Mouse (Mus musculus) stomach, postnatal 0 days (tissue): Measurements from ENCODE around the gene Hspa12a. TPM values are rescaled to one million over a fixed set of nuclear protein-coding genes. Genes with fewer than 3 reads are reported as not detected.

Experiments
- ATAC-seq: fragments of 200-750 bp; cut with Nextera tagmentation; 2 replicates; pipeline ENCODE4 v1.8.0; 2017; ENCODE audit not compliant: low FRiP score, low TSS enrichment
- DNase-seq: peaks from one replicate; pipeline ENCODE4 v3.0.0-alpha.2; 2016; ENCODE audit warnings: low spot score
- H3K27ac ChIP-seq: fragments of 300-500 bp; sonication (generic); replicated peaks from 2 replicates; pipeline ENCODE4 v1.5.1; 2014; ENCODE audit warnings: mild to moderate bottlenecking, control low read depth
- H3K27me3 ChIP-seq: fragments of 300-500 bp; sonication (generic); 2 replicates; pipeline ENCODE4 v1.6.1; 2014; ENCODE audit warnings: low read length; ENCODE audit not compliant: control insufficient read depth, insufficient read depth
- H3K36me3 ChIP-seq: fragments of 300-500 bp; sonication (generic); 2 replicates; pipeline ENCODE4 v1.6.1; 2014; ENCODE audit warnings: low read length, mixed read lengths; ENCODE audit not compliant: control insufficient read depth, insufficient read depth
- H3K4me1 ChIP-seq: fragments of 300-500 bp; sonication (generic); replicated peaks from 2 replicates; pipeline ENCODE4 v1.6.1; 2014; ENCODE audit warnings: antibody characterized with exemption; ENCODE audit not compliant: control insufficient read depth, insufficient read depth
- H3K4me2 ChIP-seq: fragments of 300-500 bp; sonication (generic); replicated peaks from 2 replicates; pipeline ENCODE4 v1.6.1; 2014; ENCODE audit warnings: low read depth, mild to moderate bottlenecking, control low read depth, moderate library complexity
- H3K4me3 ChIP-seq: fragments of 300-500 bp; sonication (generic); 2 replicates; pipeline ENCODE4 v1.5.1; 2014; ENCODE audit warnings: low read depth, low read length, control low read depth
- H3K9ac ChIP-seq: fragments of 300-500 bp; sonication (generic); 2 replicates; pipeline ENCODE4 v1.6.1; 2014; ENCODE audit warnings: mild to moderate bottlenecking, low read length, control low read depth, mixed read lengths
- H3K9me3 ChIP-seq: fragments of 300-500 bp; sonication (generic); 2 replicates; pipeline ENCODE4 v1.6.1; 2016; ENCODE audit warnings: low read length; ENCODE audit not compliant: control insufficient read depth
- CTCF ChIP-seq: IDR thresholded peaks from 2 replicates; pipeline ENCODE4 v1.5.1; 2016; ENCODE audit warnings: antibody characterized with exemption, low read depth, mild to moderate bottlenecking, moderate library complexity
- EP300 ChIP-seq: optimal IDR thresholded peaks from 2 replicates; pipeline ENCODE3; 2016; ENCODE audit warnings: antibody characterized with exemption
- WGBS: fragments of 180-500 bp; shearing (Covaris S2); extraction: QIAGEN DNeasy Blood & Tissue Kit; methylation state at CpG from one replicate; pipeline ENCODE4 v1.1.7; 2014; 5-methylcytosine and 5-hydroxymethylcytosine counted together
- microRNA-seq: library from miRNA; unstranded; fragments of <30 nt; microRNA quantifications from one replicate; pipeline ENCODE4, GENCODE M21; 2016
- polyA plus RNA-seq: library from polyadenylated mRNA; unstranded; fragments of >200 nt; fragmentation: Nextera tagmentation; extraction: Ambion mirVana; gene quantifications from 2 replicates; pipeline ENCODE4 v1.2.1, GENCODE M21; 2015

The Hspa12a gene
- polyA plus RNA-seq, 1 experiment from 2014 or later = 2.5 TPM

DNA sequence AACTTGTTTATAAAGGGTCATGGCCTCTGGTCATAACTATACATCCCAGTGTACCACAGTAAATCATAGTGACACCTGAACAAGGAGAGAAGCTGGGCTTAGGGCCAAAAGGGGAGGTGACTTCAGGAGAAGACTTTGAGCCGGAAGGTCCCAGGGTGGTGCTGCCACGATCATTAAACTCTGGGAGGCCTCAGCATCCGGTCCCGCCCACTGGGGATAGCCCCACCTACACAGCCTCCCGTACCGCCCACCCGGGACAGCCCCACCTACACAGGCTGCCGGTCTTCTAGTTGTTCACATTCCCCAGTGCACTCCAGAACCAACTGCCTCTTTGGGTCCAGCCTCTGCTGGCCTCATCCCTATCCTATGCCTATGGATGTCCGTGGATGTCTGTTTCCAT lies 184.0 kb downstream of the Hspa12a start, which contains the start of gene Pnliprp2:
TSS of gene Pnliprp2 (plus strand) at position 297 of the 400 bp plus-strand sequence.
- H3K27me3 ChIP-seq = no peaks in the 10 kb centered on the region
- no peaks in the 10 kb centered on the region for H3K36me3 ChIP-seq
- peak within 1 kb of the TSS; percentile 63; the same call in 1 of the 2 replicates for H3K27ac ChIP-seq
- H3K4me3 ChIP-seq = no peak within 1 kb of the TSS
- H3K4me1 ChIP-seq = no peaks in the 10 kb centered on the region; the same call in 1 of the 2 replicates
- no peaks in the 10 kb centered on the region for H3K9me3 ChIP-seq
- ATAC-seq (peak; percentile 96), DNase-seq (peak; percentile 95)
- H3K4me2 ChIP-seq = no peak within 1 kb of the TSS
- WGBS = 30% methylated on average over 9 of the region's 9 CpGs
- no peak within 1 kb of the TSS for H3K9ac ChIP-seq
- TF ChIP-seq EP300 (no peak), CTCF (no peak)

DNA sequence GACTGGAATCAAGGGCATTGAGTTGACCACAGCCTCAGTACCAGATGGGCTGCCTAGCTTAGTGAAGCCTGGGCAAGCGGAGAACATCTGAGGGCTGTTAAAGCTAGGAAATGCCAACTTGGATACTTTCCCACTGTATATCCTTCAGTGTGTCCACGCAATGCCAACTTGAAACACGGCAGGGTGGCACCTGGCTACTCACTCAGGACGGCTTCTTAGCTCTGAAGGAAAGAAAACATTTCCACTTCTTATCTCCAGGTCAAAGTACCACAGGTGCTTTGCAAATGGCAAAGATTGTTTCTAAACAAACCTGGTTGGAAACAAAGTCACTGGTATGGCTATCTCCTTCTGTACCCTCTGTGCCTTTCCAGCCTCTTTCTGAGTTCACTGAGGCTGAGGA lies 184.6 kb downstream of the Hspa12a start:
- Histone ChIP-seq H3K27me3 (no peaks in the 10 kb centered on the region), H3K9ac (no peak overlapping the region), H3K4me1 (no peaks in the 10 kb centered on the region; the same call in 1 of the 2 replicates), H3K27ac (peak overlapping the region; percentile 63; the same call in 1 of the 2 replicates), H3K9me3 (no peaks in the 10 kb centered on the region), H3K36me3 (no peaks in the 10 kb centered on the region), H3K4me3 (no peak overlapping the region), H3K4me2 (no peak overlapping the region)
- peak; percentile 52 for ATAC-seq
- peak; percentile 41 for DNase-seq
- WGBS = 51% methylated on average over 4 of the region's 4 CpGs
- TF ChIP-seq EP300 = no peak
- TF ChIP-seq CTCF = no peak

DNA sequence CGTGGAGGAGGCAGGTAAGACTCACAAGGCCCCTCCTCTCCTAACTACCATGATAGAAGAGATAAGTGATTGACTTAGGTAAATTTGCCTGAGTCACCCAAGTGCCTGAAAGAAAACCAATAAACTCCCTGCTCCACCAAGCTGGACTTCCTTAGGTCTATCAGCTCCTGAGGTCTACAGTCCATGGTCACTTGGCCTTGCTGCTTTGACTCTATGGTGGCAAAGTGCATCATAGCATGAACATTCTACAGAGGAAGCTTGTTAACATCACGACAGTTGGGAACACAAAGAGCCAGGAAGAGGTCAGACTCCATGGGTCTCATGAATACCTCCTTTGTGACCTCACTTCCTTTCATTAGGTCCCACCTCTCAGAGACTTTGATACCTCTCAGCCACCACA lies 191.9 kb downstream of the Hspa12a start:
- H3K9me3 ChIP-seq = no peaks in the 10 kb centered on the region
- no peak overlapping the region for H3K4me3 ChIP-seq
- H3K27me3 ChIP-seq = no peaks in the 10 kb centered on the region
- 60% methylated on average over 2 of the region's 2 CpGs for WGBS
- H3K36me3 ChIP-seq = no peaks in the 10 kb centered on the region
- no peak overlapping the region for H3K4me2 ChIP-seq
- no peak for TF ChIP-seq EP300
- TF ChIP-seq CTCF = no peak
- no peaks in the 10 kb centered on the region for H3K4me1 ChIP-seq
- ATAC-seq (peak; percentile 55; the same call in 1 of the 2 replicates), DNase-seq (no peak)
- no peak overlapping the region for H3K27ac ChIP-seq
- no peak overlapping the region for H3K9ac ChIP-seq

DNA sequence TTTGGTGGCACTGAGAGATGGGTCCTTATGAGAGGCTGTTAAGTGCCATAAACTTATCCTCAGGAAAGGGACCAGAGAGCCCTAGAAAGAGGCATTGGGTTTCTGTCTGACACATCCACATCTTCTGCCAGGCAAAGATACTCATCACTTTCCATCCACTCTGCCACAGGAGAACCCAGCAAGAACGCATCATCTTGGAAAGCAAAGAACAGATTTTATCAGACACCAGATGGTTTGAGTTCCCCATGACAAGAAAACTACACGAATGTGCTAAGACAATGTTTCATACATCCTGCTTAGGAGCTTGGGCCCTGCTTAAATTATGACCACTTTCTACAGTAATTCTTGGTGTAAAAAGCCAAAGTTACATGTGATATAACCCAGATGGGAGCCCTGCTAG lies 192.6 kb downstream of the Hspa12a start:
- no peak overlapping the region for H3K9ac ChIP-seq
- no peaks in the 10 kb centered on the region for H3K27me3 ChIP-seq
- TF ChIP-seq CTCF (no peak), EP300 (no peak)
- no peaks in the 10 kb centered on the region for H3K4me1 ChIP-seq
- H3K36me3 ChIP-seq = no peaks in the 10 kb centered on the region
- no peak overlapping the region for H3K4me3 ChIP-seq
- ATAC-seq (no peak), DNase-seq (no peak)
- 45% methylated on average over 2 of the region's 2 CpGs for WGBS
- H3K4me2 ChIP-seq = no peak overlapping the region
- no peak overlapping the region for H3K27ac ChIP-seq
- no peaks in the 10 kb centered on the region for H3K9me3 ChIP-seq

DNA sequence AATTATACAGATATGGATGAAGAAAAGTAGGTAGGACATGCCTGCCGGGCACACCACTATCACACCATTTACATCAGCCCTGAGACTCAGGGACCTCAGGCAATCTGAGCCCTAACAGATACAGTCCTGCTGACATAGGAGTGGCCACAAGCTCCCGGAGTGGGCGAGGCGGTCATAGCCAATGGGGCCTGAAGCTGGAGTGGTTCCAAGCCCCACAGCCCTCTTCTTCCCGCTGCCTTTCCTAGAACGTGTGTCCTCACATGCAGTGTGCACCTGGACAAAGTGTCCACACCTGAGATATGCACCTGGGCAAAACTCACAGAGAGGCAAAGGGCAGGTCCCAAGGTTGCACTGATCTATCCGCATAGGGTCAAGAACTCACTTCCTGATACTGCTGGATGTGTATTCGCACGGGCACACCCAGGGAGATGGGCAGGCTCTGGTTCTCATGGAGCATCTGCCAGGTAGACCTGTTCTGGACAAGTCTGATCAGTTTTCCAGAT lies 195.9 kb downstream of the Hspa12a start:
- Histone ChIP-seq H3K4me2 (no peak overlapping the region), H3K4me1 (no peaks in the 10 kb centered on the region), H3K27ac (no peak overlapping the region), H3K36me3 (no peaks in the 10 kb centered on the region), H3K9ac (no peak overlapping the region), H3K9me3 (no peaks in the 10 kb centered on the region), H3K27me3 (no peaks in the 10 kb centered on the region), H3K4me3 (no peak overlapping the region)
- DNase-seq (peak; percentile 29), ATAC-seq (no peak)
- WGBS = 74% methylated on average over 9 of the region's 9 CpGs
- no peak for TF ChIP-seq CTCF
- no peak for TF ChIP-seq EP300

Small RNA genes within 50 kb of the gene (microRNA-seq; reads per million reads assigned to microRNA genes)
- gene Mir3086 = 1.6 reads per million

Other genes with a start within 250 kb of the Hspa12a start
- gene Pnliprp1, start 214.8 kb downstream of the Hspa12a start, polyA plus RNA-seq = 10.3 and 11.8 TPM in 2 replicates
- 3.9 and 4.2 TPM in 2 replicates for gene Pnliprp2, start 183.9 kb downstream of the Hspa12a start, polyA plus RNA-seq
- 0.10 TPM in 1 of 2 replicates, not detected in the other for gene 1700019N19Rik, start 149.2 kb downstream of the Hspa12a start, polyA plus RNA-seq
- 0.06 and 0.13 TPM in 2 replicates for gene Eno4, start 229 bp downstream of the Hspa12a start, polyA plus RNA-seq
- gene Shtn1, start 132.4 kb upstream of the Hspa12a start, polyA plus RNA-seq = 13.4 and 14.6 TPM in 2 replicates
- not detected in 2 replicates for gene Vax1, start 226.4 kb upstream of the Hspa12a start, polyA plus RNA-seq